Mouse (Mus musculus) gastrocnemius, adult 8-10 months (tissue): ENCODE results near the gene Tmem86b. TPM values are rescaled to one million over a fixed set of nuclear protein-coding genes. Genes with fewer than 3 reads are reported as not detected.
"Not testable (repeated sequence)": the region's sequence is repeated elsewhere in the genome, so short reads cannot be mapped to it uniquely, and the experiment has no call there.

Experiments used
- DNase-seq, 2 experiments: peaks; one replicate each; pipeline ENCODE4 v3.0.0; 2022; ENCODE audit warnings: low spot score in 2 of 2
- total RNA-seq, 4 experiments: library from RNA; stranded (reverse); gene quantifications; 2 replicates each; pipeline ENCODE4 v1.2.4; 2022

Gene Tmem86b
- total RNA-seq, 4 experiments from 2014 or later = 1.4 to 2.3 (median 2.0) TPM

GRCm38 (mm10) chr7:4647992-4648391, 16.8 kb upstream of the Tmem86b start:
- DNase-seq = no peak

DNA sequence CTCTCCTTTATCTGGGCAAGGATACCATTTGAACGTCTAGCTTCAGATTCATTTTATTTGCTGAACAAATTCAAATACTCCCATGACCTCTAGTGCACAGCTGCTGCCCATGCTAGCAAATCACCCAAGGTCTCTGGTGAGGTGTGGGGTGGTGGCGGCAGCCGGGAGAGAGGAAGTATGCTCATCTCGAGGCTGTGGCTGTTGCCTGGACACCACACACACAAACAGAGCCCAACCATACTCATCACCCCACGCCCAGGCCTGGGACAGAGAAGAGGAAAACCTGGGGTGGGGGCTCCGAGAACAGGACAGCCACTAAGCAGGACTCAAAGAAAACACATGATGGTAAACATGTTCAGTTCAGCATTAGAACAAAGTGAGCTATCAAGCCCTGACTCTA, 16.1 kb upstream of the Tmem86b start:
- DNase-seq = no peak

- DNase-seq = no peak
These were observed 15.6 kb upstream of the Tmem86b start for GRCm38 (mm10) chr7:4646806-4647205.

DNA sequence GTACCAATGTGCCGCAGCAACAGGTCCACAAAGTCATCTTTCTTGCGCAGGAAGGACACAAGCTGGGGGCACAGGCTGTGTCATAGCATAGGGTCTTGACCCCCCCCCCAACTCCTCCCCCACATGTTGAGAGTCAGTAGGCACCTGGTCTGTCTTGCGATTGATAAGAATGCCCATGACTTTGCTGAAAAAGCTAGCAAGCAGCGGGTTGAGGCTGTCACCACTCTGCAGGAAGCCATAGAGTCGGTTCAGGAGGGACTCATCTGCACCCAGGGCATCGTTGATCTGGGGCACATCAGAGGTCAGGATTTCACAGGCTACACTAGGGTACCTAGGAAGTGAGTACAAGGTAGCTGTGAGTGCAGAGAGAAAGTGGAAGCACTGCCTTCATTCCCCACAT, 12.0 kb upstream of the Tmem86b start:
- no peak for DNase-seq

- DNase-seq = no peak
These were observed 10.7 kb upstream of the Tmem86b start for GRCm38 (mm10) chr7:4641956-4642355.

GRCm38 (mm10) chr7:4641155-4641554, 9.9 kb upstream of the Tmem86b start:
- no peak for DNase-seq

DNA sequence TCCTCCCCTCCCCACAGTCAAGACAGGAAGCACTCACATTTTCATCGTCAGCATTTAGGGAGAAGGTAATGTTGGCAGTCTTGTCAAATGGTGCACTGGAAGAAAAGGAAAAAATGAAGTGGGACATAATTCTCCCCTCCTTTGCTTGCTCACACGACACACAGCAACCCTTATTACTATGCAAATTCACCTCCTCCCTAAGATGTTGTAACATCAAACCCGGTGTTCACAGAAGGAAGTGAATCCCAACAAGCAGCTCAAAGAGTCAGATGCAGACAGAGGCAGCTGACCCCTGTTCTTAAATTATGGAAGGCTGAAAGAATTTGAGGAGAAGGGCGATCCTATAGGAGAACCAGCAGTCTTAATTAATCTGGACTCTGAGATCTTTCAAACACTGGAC, 5.0 kb upstream of the Tmem86b start:
- no peak for DNase-seq

DNA sequence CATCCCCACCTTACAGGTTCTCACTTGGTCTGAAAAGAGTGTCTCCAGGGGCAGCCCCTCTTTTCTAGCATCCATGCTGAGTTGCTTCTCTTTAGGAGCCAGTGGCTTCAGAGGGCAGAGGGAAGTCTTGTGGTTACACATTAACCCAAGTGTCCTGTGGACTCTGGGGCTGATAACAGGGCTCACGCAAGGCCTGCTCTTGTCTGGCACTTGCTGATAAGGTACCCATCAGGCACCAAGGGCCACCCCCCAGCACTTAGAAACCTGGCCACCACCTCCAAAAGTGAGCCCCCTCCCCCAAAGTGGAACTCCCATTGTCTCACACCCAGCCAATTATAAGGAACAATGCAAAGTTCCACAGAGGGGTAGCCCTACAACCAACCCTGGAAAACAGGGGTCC, 1.0 kb downstream of the Tmem86b start:
- no peak for DNase-seq

- no peak for DNase-seq
These were observed 1.6 kb downstream of the Tmem86b start for GRCm38 (mm10) chr7:4629586-4629985.

GRCm38 (mm10) chr7:4625928-4626327, 5.3 kb downstream of the Tmem86b start:
- DNase-seq = no peak

GRCm38 (mm10) chr7:4624343-4624742, 6.9 kb downstream of the Tmem86b start:
- no peak for DNase-seq

- no peak for DNase-seq
These were observed 7.6 kb downstream of the Tmem86b start for GRCm38 (mm10) chr7:4623544-4624189.

- no peak for DNase-seq
These were observed 11.2 kb downstream of the Tmem86b start for GRCm38 (mm10) chr7:4619979-4620378.

DNA sequence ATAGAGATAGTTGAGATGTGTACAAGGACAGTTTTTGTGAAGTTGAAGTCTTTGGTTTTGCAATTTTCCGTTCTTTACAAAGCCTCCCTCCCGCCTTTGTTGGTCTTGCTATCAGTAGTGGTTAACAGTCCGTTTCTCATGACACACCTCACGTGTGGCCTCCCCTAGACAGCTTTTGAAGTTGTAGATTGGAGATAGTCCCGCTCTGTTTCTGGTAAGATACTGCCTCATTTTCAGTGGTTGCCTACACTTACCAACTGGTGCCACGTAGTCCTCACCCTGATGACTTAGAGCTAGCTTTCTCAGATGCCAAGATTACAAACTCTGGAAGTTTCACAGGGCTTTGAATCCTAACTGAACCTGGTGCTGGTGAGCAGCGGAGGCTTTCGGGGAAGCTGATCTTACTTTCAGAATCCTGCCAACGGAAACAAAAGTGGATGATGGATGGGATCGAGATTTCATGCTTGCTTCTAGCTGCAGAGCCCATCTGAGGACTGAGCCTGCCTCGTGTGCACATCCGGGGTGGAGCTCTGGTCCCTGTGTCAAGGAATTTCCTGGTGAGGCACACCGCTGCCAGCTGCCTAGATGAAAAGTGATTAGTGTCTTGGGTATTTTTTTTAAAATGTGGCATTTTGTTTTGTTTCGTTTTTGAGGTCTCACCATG, 17.4 kb downstream of the Tmem86b start:
- no peak for DNase-seq

- no peak for DNase-seq
These were observed 18.3 kb downstream of the Tmem86b start for GRCm38 (mm10) chr7:4612956-4613355.

DNA sequence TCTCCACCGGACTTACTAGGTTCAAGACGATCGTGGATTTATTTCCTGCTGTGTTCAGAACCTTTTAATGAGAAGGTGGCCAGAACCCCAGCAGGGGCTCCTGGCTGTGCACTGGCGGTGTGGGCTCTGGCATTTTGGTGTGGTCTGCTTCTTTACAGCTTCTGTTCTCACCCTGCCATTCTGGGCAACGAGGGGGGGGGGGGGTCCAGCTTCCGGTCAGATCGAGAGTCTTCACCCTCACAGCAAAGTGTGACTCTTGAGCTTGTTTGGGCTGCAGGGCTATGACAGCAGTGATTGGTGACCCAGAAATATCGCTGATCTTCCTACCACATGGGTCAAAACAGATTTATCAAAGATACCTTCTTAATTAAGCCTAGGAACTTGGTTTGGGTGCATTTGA, 18.8 kb downstream of the Tmem86b start:
- no peak for DNase-seq

GRCm38 (mm10) chr7:4611921-4612341, 19.3 kb downstream of the Tmem86b start:
- no peak for DNase-seq

- DNase-seq = no peak
These were observed 19.7 kb downstream of the Tmem86b start for GRCm38 (mm10) chr7:4611511-4611910.

DNA sequence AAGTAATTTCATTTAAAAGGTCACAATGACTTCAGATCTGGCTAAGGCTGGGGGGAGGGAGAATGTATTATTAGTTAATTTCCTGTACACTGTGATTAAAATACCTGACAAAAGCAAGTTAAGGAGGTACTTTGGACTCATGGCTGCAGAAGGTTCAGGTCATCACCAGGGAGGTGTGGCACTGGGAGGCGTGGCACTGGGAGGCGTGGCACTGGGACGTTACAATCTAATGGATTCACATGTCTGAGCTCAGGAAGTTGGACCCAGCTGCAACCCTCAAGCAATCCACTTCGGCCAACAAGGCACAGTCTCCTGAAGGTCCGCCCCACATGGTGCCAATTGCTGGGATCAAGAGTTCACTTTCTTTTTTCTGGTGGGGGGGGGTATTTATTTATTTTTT, 23.2 kb downstream of the Tmem86b start:
- no peak for DNase-seq

- DNase-seq = no peak
These were observed 27.3 kb downstream of the Tmem86b start, which contains the start of gene Ptprh for GRCm38 (mm10) chr7:4603873-4604272. Gene Ptprh, minus strand, starts transcription at chr7:4604041.

GRCm38 (mm10) chr7:4602969-4603368, 28.3 kb downstream of the Tmem86b start:
- no peak for DNase-seq

GRCm38 (mm10) chr7:4597046-4597445, 34.2 kb downstream of the Tmem86b start:
- DNase-seq = not testable (repeated sequence)

DNA sequence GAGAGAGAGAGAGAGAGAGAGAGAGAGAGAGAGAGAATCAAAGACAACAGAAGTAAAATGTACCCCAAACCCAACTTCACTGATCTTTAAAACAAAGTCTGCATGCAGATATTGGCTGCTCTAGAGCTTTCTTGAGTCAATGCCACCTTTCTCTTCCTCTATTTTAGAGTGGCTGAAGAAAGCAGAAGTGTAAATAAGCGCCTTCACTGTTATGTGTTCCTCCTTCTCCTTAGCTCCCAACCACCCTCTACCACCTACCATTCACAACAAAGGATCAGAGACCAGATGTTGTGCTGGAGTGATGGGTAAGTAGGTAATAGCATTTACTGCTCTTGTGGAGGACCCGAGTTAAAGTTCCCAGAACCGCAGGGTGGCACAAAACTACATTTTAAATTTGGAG, 49.7 kb downstream of the Tmem86b start:
- not testable (repeated sequence) for DNase-seq
